Mouse (Mus musculus) kidney, adult 11 months (tissue): ENCODE data around the gene Hscb.
A peak's percentile ranks its signal among the peaks of the same experiment; 100 is the strongest.

Source experiments
- DNase-seq: peaks from one replicate; pipeline ENCODE4 v3.0.0; 2022

The Hscb gene

GRCm38 (mm10) chr5:110780761-110781528 is 58.6 kb downstream of the Hscb start:
- DNase-seq: peak; percentile 34

DNA sequence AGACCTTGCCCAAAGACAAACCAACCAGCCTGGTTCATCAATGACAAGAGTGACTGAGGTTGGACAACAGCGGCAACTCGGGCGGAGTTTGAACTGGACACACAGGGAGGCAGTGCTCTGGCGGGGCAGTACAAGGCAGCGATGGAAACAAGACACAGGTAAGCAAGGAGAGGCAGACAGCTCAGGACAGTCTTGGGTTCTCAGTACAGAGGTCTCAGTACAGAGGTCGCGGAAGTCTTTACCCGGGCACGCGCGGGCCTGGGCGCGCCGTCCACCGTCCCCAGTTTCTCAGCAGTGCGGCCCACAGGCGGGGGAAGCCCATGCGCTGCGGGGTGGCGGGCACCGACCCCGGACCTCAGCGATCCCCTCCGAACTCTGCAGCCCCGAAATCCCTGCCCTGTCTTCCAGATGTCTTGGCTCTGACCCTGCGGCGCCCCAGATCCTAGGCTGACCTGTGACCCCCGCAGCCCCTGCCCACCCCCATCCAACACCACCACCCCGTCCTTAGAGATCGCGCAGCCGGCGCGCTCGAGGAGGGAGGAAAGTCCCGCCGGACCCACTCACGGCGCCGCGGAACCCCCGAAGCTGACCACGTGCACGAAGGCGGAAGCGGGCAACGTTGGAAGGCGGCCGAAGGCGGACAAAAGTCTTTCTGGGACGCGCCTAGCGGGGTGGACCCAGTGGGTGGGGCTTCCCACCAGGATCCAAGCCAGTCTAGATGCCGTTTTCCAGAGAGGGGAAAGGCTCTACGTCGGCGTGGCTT is 59.4 kb downstream of the Hscb start, which contains the start of gene Pus1:
Pus1 (minus strand) TSS at position 662 of the 763 bp plus-strand sequence.
- peak; percentile 91 for DNase-seq

GRCm38 (mm10) chr5:110779276-110779997 is 60.1 kb downstream of the Hscb start:
- no peak for DNase-seq
